Mouse (Mus musculus) intestine, postnatal 0 days (tissue): Measurements from ENCODE around the gene Olfr458. TPM values are rescaled to one million over a fixed set of nuclear protein-coding genes. Genes with fewer than 3 reads are reported as not detected.

Experiments used
- ATAC-seq: fragments of 200-750 bp; cut with Nextera tagmentation; 2 replicates; pipeline ENCODE4 v1.8.0; 2017; ENCODE audit warnings: mild to moderate bottlenecking, moderate TSS enrichment, moderate library complexity
- H3K27ac ChIP-seq: fragments of 300-500 bp; sonication (generic); 2 replicates; pipeline ENCODE4 v1.5.1; 2014; ENCODE audit warnings: mild to moderate bottlenecking, low read depth, low read length, moderate library complexity
- H3K27me3 ChIP-seq: fragments of 300-500 bp; sonication (generic); replicated peaks from 2 replicates; pipeline ENCODE4 v1.6.1; 2014; ENCODE audit warnings: low read length, mixed read lengths; ENCODE audit not compliant: control insufficient read depth, insufficient read depth
- H3K36me3 ChIP-seq: fragments of 300-500 bp; sonication (generic); 2 replicates; pipeline ENCODE4 v1.6.1; 2014; ENCODE audit warnings: mild to moderate bottlenecking, moderate library complexity; ENCODE audit not compliant: control insufficient read depth, insufficient read depth
- H3K4me1 ChIP-seq: fragments of 300-500 bp; sonication (generic); replicated peaks from 2 replicates; pipeline ENCODE4 v1.6.1; 2014; ENCODE audit warnings: antibody characterized with exemption, low read length, mixed read lengths; ENCODE audit not compliant: control insufficient read depth, insufficient read depth
- H3K4me2 ChIP-seq: fragments of 300-500 bp; sonication (generic); replicated peaks from 2 replicates; pipeline ENCODE4 v1.6.1; 2014; ENCODE audit warnings: low read depth, mild to moderate bottlenecking, moderate library complexity
- H3K4me3 ChIP-seq: fragments of 300-500 bp; sonication (generic); 2 replicates; pipeline ENCODE4 v1.5.1; 2014; ENCODE audit warnings: low read depth, low read length
- H3K9ac ChIP-seq: fragments of 300-500 bp; sonication (generic); 2 replicates; pipeline ENCODE4 v1.6.1; 2014; ENCODE audit warnings: mild to moderate bottlenecking, low read depth, low read length
- H3K9me3 ChIP-seq: fragments of 300-500 bp; sonication (generic); 2 replicates; pipeline ENCODE4 v1.6.1; 2016; ENCODE audit warnings: mixed run types; ENCODE audit not compliant: control insufficient read depth
- CTCF ChIP-seq: sonication (generic); IDR thresholded peaks from 2 replicates; pipeline ENCODE4 v1.5.1; 2016; ENCODE audit warnings: low read depth, mild to moderate bottlenecking, control low read depth, antibody characterized with exemption, moderate library complexity
- WGBS: fragments of 180-500 bp; shearing (Covaris S2); extraction: QIAGEN DNeasy Blood & Tissue Kit; methylation state at CpG from one replicate; pipeline ENCODE4 v1.1.7; 2014; 5-methylcytosine and 5-hydroxymethylcytosine counted together
- polyA plus RNA-seq: library from polyadenylated mRNA; unstranded; fragments of >200 nt; fragmentation: Nextera tagmentation; extraction: Ambion mirVana; gene quantifications from 2 replicates; pipeline ENCODE4 v1.2.1, GENCODE M21; 2015

The Olfr458 gene
- polyA plus RNA-seq, 1 experiment from 2014 or later: not detected

DNA sequence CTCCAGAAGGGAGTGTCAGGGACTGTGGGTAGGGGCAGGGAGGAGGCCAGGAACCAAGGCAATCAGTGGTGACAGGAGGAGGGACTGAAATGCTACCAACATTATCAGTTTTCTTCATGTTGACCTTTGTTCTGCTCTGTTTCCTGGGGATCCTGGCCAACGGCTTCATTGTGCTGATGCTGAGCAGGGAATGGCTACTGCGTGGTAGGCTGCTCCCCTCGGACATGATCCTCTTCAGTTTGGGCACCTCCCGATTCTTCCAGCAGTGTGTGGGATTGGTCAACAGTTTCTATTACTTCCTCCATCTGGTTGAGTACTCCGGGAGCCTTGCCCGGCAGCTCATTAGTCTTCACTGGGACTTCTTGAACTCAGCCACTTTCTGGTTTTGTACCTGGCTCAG is 30.6 kb downstream of the Olfr458 start, which contains the start of gene Tas2r126:
Gene Tas2r126, plus strand, starts transcription at position 90 of the 400 bp plus-strand sequence.
- Histone ChIP-seq H3K4me3 (no peak within 1 kb of the TSS), H3K9me3 (no peaks in the 10 kb centered on the region), H3K27ac (no peak within 1 kb of the TSS), H3K4me1 (no peaks in the 10 kb centered on the region), H3K9ac (no peak within 1 kb of the TSS), H3K36me3 (no peaks in the 10 kb centered on the region), H3K27me3 (no peaks in the 10 kb centered on the region), H3K4me2 (no peak within 1 kb of the TSS)
- no peak for ATAC-seq
- no peak for TF ChIP-seq CTCF
- 69% methylated on average over 6 of the region's 6 CpGs for WGBS

DNA sequence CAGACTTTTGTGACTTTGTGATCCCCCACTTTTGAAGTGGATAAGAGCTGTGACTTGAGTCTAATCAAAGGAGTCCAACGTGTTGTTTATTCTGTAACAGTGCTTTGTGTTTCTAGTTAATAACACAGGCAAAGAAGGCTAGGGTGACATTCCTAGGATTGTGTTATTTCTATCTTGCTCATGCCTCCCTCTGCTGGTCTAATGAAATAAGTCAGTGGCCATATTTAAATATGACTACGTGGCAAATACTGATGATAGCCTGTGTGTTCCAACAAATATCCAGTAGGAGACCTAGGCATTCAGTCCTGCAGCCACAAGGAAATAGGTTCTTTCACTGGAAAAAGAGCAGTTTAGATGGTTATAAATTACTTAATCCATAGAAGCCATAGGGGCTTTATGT is 31.4 kb downstream of the Olfr458 start:
- Histone ChIP-seq H3K27ac (no peak overlapping the region), H3K9ac (no peak overlapping the region), H3K9me3 (no peaks in the 10 kb centered on the region), H3K4me1 (no peaks in the 10 kb centered on the region), H3K4me3 (no peak overlapping the region), H3K36me3 (no peaks in the 10 kb centered on the region), H3K4me2 (no peak overlapping the region), H3K27me3 (no peaks in the 10 kb centered on the region)
- 61% methylated on average over 2 of the region's 2 CpGs for WGBS
- no peak for ATAC-seq
- TF ChIP-seq CTCF: peak; percentile 56

DNA sequence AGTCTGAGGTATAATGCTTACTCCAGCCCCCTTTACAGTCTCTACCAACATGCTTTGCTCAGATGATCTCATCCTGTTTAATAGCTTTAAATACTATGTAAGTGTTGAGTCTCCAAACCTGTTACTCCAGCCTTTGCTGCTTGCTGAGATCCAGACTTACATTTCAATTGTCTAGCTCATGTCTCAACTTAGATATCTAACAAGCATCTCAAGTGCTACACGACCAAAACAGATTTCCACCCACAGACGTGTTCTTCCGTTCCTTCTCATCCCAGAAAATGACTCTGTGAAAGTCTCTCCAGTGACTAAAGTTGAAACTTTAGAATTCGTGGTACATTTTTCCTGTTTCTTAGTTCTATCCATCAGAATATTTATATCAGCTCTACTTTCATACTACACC is 38.7 kb downstream of the Olfr458 start:
- Histone ChIP-seq H3K9me3 (no peaks in the 10 kb centered on the region), H3K27ac (no peak overlapping the region), H3K27me3 (no peaks in the 10 kb centered on the region), H3K36me3 (no peaks in the 10 kb centered on the region), H3K4me3 (no peak overlapping the region), H3K9ac (no peak overlapping the region), H3K4me1 (no peaks in the 10 kb centered on the region), H3K4me2 (no peak overlapping the region)
- WGBS: 86% methylated on average over 4 of the region's 4 CpGs
- no peak for TF ChIP-seq CTCF
- no peak for ATAC-seq

DNA sequence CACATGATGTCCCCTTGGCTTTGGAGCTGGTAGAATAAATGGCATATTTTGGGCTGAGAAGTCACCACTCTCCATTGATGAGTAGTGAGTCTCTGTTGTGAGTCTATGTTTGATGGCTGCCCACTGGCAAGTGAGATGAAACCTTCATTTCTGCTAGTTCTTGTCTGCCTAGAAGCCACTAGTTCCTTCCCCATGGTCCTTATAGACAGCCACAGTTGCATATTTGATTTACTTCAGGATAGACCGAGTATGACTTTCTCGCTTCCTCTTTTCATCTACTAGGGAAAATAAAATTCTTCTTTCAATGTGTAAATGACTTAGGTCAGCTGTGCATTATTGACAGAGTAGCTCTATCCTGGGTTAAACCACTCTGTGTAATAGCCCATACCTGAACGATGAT is 40.5 kb downstream of the Olfr458 start:
- Histone ChIP-seq H3K9me3 (no peaks in the 10 kb centered on the region), H3K36me3 (no peaks in the 10 kb centered on the region), H3K27ac (no peak overlapping the region), H3K27me3 (no peaks in the 10 kb centered on the region), H3K4me1 (no peaks in the 10 kb centered on the region), H3K4me3 (no peak overlapping the region), H3K9ac (no peak overlapping the region), H3K4me2 (no peak overlapping the region)
- TF ChIP-seq CTCF: no peak
- WGBS: 93% methylated on average over 3 of the region's 3 CpGs
- ATAC-seq: no peak

DNA sequence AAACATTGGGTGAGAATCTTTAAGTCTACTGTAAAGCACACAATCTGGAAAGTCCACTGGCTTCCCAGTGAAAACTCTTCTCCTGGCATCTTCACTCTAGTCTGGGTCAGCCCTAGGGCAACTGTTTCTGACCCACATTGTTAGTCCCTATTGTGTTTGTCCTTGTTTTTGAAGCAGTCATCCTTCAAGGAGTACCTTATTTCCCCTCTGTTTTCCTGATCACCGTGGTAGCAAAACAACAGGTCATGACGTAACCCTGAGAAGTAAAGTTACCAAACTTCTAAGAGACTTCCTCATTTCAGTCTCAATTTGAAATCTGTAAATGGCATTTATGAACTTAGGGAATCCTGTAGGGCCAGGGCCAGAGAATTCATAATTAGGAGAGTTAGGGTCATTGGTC is 43.6 kb downstream of the Olfr458 start:
- no peaks in the 10 kb centered on the region for H3K4me1 ChIP-seq
- H3K27me3 ChIP-seq: no peaks in the 10 kb centered on the region
- H3K4me2 ChIP-seq: no peak overlapping the region
- TF ChIP-seq CTCF: no peak
- H3K9me3 ChIP-seq: no peaks in the 10 kb centered on the region
- H3K9ac ChIP-seq: no peak overlapping the region
- 74% methylated on average over 2 of the region's 2 CpGs for WGBS
- H3K36me3 ChIP-seq: no peaks in the 10 kb centered on the region
- no peak overlapping the region for H3K27ac ChIP-seq
- no peak overlapping the region for H3K4me3 ChIP-seq
- ATAC-seq: no peak

DNA sequence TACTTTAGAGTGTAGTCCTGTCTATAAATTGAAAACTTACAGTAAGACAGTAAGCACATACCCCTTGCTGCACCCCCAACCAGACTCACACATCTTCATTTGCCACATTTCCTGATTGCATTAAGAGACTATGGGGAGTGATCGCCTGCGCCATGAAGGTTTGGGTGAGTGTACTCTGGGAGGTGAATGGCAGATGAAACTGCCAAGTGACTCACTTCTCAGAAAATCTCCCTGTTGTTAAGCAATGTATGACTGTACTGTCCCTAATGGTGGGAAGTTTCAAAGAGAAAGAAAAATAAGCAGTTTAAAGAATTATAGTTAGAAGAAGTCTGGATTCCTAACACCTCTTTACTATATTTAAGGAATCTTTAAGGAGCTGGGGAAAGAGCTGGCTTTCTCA is 45.6 kb downstream of the Olfr458 start:
- no peak overlapping the region for H3K27ac ChIP-seq
- no peaks in the 10 kb centered on the region for H3K4me1 ChIP-seq
- H3K4me2 ChIP-seq: no peak overlapping the region
- H3K27me3 ChIP-seq: no peaks in the 10 kb centered on the region
- no peaks in the 10 kb centered on the region for H3K36me3 ChIP-seq
- H3K9me3 ChIP-seq: no peaks in the 10 kb centered on the region
- no peak for TF ChIP-seq CTCF
- WGBS: 88% methylated on average over 2 of the region's 2 CpGs
- H3K4me3 ChIP-seq: no peak overlapping the region
- no peak overlapping the region for H3K9ac ChIP-seq
- ATAC-seq: no peak

Other genes starting within 250 kb of the Olfr458 start
- not detected in 2 replicates for gene Tas2r144, start 249.9 kb downstream of the Olfr458 start, polyA plus RNA-seq
- gene Gstk1, start 219.3 kb downstream of the Olfr458 start, polyA plus RNA-seq: 20.5 and 22.6 TPM in 2 replicates
- 29.7 and 32.4 TPM in 2 replicates for gene Tmem139, start 203.2 kb downstream of the Olfr458 start, polyA plus RNA-seq
- gene Casp2, start 200.2 kb downstream of the Olfr458 start, polyA plus RNA-seq: 13.0 and 13.4 TPM in 2 replicates
- gene Clcn1, start 178.5 kb downstream of the Olfr458 start, polyA plus RNA-seq: 0.12 and 0.18 TPM in 2 replicates
- gene Fam131b, start 140.6 kb downstream of the Olfr458 start, polyA plus RNA-seq: 0.05 and 0.12 TPM in 2 replicates
- gene Zyx, start 115.6 kb downstream of the Olfr458 start, polyA plus RNA-seq: 50.9 and 54.8 TPM in 2 replicates
- 13.3 and 13.7 TPM in 2 replicates for gene Epha1, start 91.9 kb downstream of the Olfr458 start, polyA plus RNA-seq
- not detected in 2 replicates for gene Tas2r143, start 65.0 kb downstream of the Olfr458 start, polyA plus RNA-seq
- gene Tas2r135, start 59.8 kb downstream of the Olfr458 start, polyA plus RNA-seq: not detected in 2 replicates
- not detected in 2 replicates for gene Tas2r126, start 30.7 kb downstream of the Olfr458 start, polyA plus RNA-seq
- gene Olfr457, start 11.1 kb upstream of the Olfr458 start, polyA plus RNA-seq: not detected in 2 replicates
- not detected in 2 replicates for gene Olfr456, start 22.0 kb upstream of the Olfr458 start, polyA plus RNA-seq
- not detected in 2 replicates for gene Olfr455, start 82.4 kb upstream of the Olfr458 start, polyA plus RNA-seq
- not detected in 2 replicates for gene Tcaf3, start 132.5 kb upstream of the Olfr458 start, polyA plus RNA-seq
- gene Tcaf2, start 180.1 kb upstream of the Olfr458 start, polyA plus RNA-seq: 2.4 and 3.4 TPM in 2 replicates
- 18.6 and 19.9 TPM in 2 replicates for gene Tcaf1, start 244.9 kb upstream of the Olfr458 start, polyA plus RNA-seq